Mouse (Mus musculus) testis, adult 2 months (tissue): ENCODE data around the gene Pcbp4. TPM values are rescaled to one million over a fixed set of nuclear protein-coding genes. Genes with fewer than 3 reads are reported as not detected.

Source experiments
- H3K27ac ChIP-seq: fragments of 200-500 bp; 2 replicates; pipeline ENCODE4 v1.5.1; 2012; ENCODE audit warnings: low read depth, low read length; ENCODE audit not compliant: control insufficient read depth, insufficient read depth
- H3K27me3 ChIP-seq: fragments of 200-500 bp; 2 replicates; pipeline ENCODE4 v1.6.1; 2012; ENCODE audit warnings: mild to moderate bottlenecking, low read length, moderate library complexity; ENCODE audit not compliant: control insufficient read depth, insufficient read depth
- H3K36me3 ChIP-seq: fragments of 200-500 bp; 2 replicates; pipeline ENCODE4 v1.6.1; 2012; ENCODE audit warnings: mild to moderate bottlenecking, low read length; ENCODE audit not compliant: control insufficient read depth, insufficient read depth
- H3K4me1 ChIP-seq: fragments of 200-500 bp; 2 replicates; pipeline ENCODE4 v1.6.1; 2012; ENCODE audit warnings: low read length; ENCODE audit not compliant: control insufficient read depth, insufficient read depth
- H3K4me3 ChIP-seq: fragments of 200-500 bp; 2 replicates; pipeline ENCODE4 v1.5.1; 2012; ENCODE audit warnings: low read depth, mild to moderate bottlenecking, low read length, moderate library complexity, mixed read lengths; ENCODE audit not compliant: control insufficient read depth
- CTCF ChIP-seq: fragments of 200-500 bp; IDR thresholded peaks from 2 replicates; pipeline ENCODE4 v1.5.1; 2012; ENCODE audit warnings: low read depth, mild to moderate bottlenecking, inconsistent platforms, low read length, moderate library complexity; ENCODE audit not compliant: control insufficient read depth, insufficient read depth, insufficient replicate concordance
- POLR2A ChIP-seq: fragments of 200-500 bp; IDR thresholded peaks from 2 replicates; pipeline ENCODE4 v1.6.1; 2012; ENCODE audit warnings: low read depth, mild to moderate bottlenecking, inconsistent platforms, low read length, moderate library complexity; ENCODE audit not compliant: control insufficient read depth
- polyA plus RNA-seq: library from polyadenylated mRNA; depleted of rRNA; stranded (reverse); fragments of >200 nt; gene quantifications from 2 replicates; pipeline ENCODE4 v1.2.3, GENCODE M21; 2012

Gene Pcbp4
- polyA plus RNA-seq, 1 experiment = 65.7 TPM

- peaks cover 10% of the 10 kb centered on the region for H3K4me1 ChIP-seq
- H3K4me3 ChIP-seq = no peak overlapping the region
- H3K27ac ChIP-seq = no peak overlapping the region
- H3K36me3 ChIP-seq = no peaks in the 10 kb centered on the region
- TF ChIP-seq CTCF (no peak), POLR2A (no peak)
- H3K27me3 ChIP-seq = no peaks in the 10 kb centered on the region
Observed at GRCm38 (mm10) chr9:106460401-106461025, 7.4 kb downstream of the Pcbp4 start.

GRCm38 (mm10) chr9:106461026-106461415 is 7.9 kb downstream of the Pcbp4 start:
- no peak for TF ChIP-seq CTCF
- TF ChIP-seq POLR2A = no peak
- Histone ChIP-seq H3K4me3 (no peak overlapping the region), H3K27me3 (no peaks in the 10 kb centered on the region), H3K4me1 (peaks cover 11% of the 10 kb centered on the region), H3K27ac (no peak overlapping the region), H3K36me3 (no peaks in the 10 kb centered on the region)

- Histone ChIP-seq H3K36me3 (no peaks in the 10 kb centered on the region), H3K4me3 (no peak overlapping the region), H3K27ac (no peak overlapping the region), H3K27me3 (no peaks in the 10 kb centered on the region), H3K4me1 (peaks cover 11% of the 10 kb centered on the region)
- TF ChIP-seq CTCF (no peak), POLR2A (no peak)
Observed at GRCm38 (mm10) chr9:106461641-106462429, 8.7 kb downstream of the Pcbp4 start.

DNA sequence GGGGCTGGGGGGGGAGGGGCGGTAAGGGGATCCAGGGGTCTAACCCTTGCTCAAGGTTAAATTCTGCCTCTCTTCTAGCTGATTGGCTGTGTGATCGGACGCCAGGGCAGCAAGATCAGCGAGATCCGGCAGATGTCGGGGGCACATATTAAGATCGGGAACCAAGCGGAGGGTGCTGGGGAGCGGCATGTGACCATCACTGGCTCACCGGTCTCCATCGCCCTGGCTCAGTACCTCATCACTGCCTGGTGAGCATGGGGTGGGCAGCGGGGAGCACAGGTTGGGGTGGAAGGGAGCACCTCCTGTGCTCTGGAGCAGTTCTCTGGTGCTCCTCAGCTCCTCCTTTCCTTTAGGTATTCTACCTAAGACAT is 9.3 kb downstream of the Pcbp4 start:
- Histone ChIP-seq H3K4me1 (peaks cover 11% of the 10 kb centered on the region), H3K27ac (no peak overlapping the region), H3K4me3 (no peak overlapping the region), H3K27me3 (no peaks in the 10 kb centered on the region), H3K36me3 (no peaks in the 10 kb centered on the region)
- TF ChIP-seq POLR2A = no peak
- TF ChIP-seq CTCF = no peak

DNA sequence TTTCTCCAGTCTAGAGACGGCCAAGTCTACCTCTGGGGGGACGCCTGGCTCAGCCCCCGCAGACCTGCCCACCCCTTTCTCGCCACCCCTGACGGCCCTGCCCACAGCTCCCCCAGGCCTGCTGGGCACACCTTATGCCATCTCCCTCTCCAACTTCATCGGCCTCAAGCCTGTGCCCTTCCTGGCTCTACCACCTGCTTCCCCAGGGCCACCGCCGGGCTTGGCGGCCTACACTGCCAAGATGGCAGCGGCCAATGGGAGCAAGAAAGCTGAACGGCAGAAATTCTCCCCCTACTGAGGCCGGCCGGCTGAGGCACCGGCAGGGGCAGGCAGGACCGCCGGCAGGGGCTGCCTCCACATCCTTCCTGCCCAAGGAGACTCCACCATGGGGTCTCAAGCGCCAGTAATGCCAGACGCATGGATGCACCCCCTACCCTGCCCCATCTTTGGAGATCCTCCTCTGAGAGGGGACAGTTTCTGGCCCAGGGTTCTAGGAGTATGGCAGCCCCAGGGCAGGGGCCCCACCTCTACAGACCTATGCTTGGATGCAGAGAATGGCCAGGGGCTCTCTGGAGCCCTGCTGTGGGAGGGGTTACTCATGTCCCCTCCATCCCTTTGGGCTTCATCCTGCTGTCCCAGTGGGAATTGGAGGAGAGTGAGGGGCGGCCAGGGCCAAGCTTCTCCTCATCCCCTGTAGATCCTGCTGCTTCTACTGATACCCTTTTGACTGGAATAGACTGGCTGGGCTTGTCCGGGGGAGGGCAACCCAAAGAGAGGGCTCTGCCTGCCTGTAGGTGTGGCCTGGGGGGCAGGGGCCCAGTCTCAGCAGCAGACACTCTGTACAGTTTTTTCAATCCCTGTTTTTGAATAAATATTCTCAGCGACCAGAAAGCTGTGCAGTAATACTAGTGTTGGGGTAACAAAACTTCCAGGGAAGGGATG is 10.3 kb downstream of the Pcbp4 start:
- H3K27me3 ChIP-seq = no peaks in the 10 kb centered on the region
- no peaks in the 10 kb centered on the region for H3K36me3 ChIP-seq
- TF ChIP-seq POLR2A (no peak), CTCF (no peak)
- H3K27ac ChIP-seq = no peak overlapping the region
- peaks cover 11% of the 10 kb centered on the region for H3K4me1 ChIP-seq
- H3K4me3 ChIP-seq = no peak overlapping the region

DNA sequence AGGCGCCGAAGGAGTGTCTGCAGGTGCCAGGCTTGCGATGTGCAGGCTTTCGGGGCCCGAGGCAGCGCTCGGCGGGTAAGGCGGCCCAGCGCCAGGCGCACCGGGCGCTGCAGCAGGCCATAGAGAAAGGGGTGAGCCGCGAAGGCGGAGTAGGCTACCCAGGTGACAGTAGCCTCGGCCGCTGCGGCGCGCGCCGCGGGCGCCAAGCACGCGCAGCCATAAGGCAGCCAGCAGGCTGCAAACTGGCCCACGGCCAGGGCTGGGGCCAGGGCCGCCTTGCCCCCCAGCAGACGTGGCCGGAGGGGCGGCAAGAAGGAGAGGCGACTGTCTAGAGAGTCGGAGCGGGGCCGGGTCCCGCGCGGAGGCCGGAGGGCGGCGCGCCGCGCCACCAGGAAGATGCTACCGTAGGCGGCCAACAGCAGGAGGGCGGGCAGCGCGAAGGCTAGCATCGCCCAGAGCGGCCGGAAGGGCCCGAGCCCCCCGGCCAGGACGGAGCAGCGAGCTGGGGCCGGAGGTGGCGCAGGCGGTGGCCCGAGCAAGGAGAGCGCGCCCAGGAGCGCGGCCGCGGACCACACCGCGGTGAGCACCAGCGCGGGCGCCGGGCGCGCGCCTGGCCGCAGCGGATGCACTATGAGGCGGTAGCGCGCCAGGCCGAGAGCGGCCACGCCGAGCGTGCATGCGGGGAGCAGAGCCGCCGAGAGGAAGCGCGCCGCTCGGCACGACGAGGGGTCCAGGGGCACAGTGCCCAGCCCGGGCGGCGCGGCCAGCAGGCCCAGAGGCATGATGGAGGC is 11.9 kb downstream of the Pcbp4 start:
- Histone ChIP-seq H3K27ac (0 out of 2 replicates have a peak overlapping the region, but pooled peaks have one; percentile 46), H3K27me3 (no peaks in the 10 kb centered on the region), H3K4me1 (peaks cover 11% of the 10 kb centered on the region), H3K4me3 (peak overlapping the region; percentile 84), H3K36me3 (no peaks in the 10 kb centered on the region)
- TF ChIP-seq CTCF = no peak
- no peak for TF ChIP-seq POLR2A
